Mouse (Mus musculus) limb, embryonic 14.5 days (tissue): ENCODE measurements at regions not wholly inside any gene's neighbourhood (a gene's known extent, or its start where the extent isn't known, plus 50 kb on each side); places are given as distances from the start of the nearest gene placed in this dataset.

Experiments used
- ATAC-seq: fragments of 200-750 bp; cut with Nextera tagmentation; 2 replicates; pipeline ENCODE4 v1.8.0; 2017; ENCODE audit warnings: low read depth, moderate number of reproducible peaks, moderate TSS enrichment; ENCODE audit not compliant: low FRiP score
- DNase-seq: peaks from one replicate; pipeline ENCODE4 v3.0.0-alpha.2; 2015; ENCODE audit warnings: low spot score
- H3K27ac ChIP-seq: fragments of 300-500 bp; sonication (generic); replicated peaks from 2 replicates; pipeline ENCODE4 v1.5.1; 2014; ENCODE audit warnings: low read depth, mild to moderate bottlenecking, low read length, moderate library complexity, mixed read lengths
- H3K27me3 ChIP-seq: fragments of 300-500 bp; sonication (generic); 2 replicates; pipeline ENCODE4 v1.6.1; 2014; ENCODE audit warnings: low read length, mixed read lengths; ENCODE audit not compliant: control insufficient read depth, insufficient read depth
- H3K36me3 ChIP-seq: fragments of 300-500 bp; sonication (generic); 2 replicates; pipeline ENCODE4 v1.6.1; 2014; ENCODE audit warnings: mild to moderate bottlenecking, low read length, moderate library complexity, mixed read lengths; ENCODE audit not compliant: control insufficient read depth, insufficient read depth
- H3K4me1 ChIP-seq: fragments of 300-500 bp; sonication (generic); 2 replicates; pipeline ENCODE4 v1.6.1; 2014; ENCODE audit warnings: antibody characterized with exemption, low read length, mixed read lengths; ENCODE audit not compliant: control insufficient read depth, insufficient read depth
- H3K4me2 ChIP-seq: fragments of 300-500 bp; sonication (generic); replicated peaks from 2 replicates; pipeline ENCODE4 v1.6.1; 2014; ENCODE audit warnings: low read depth, mild to moderate bottlenecking, low read length, moderate library complexity; ENCODE audit not compliant: severe bottlenecking
- H3K4me3 ChIP-seq: fragments of 300-500 bp; sonication (generic); replicated peaks from 2 replicates; pipeline ENCODE4 v1.5.1; 2014; ENCODE audit warnings: low read length
- H3K9ac ChIP-seq: fragments of 300-500 bp; sonication (generic); 2 replicates; pipeline ENCODE4 v1.6.1; 2014; ENCODE audit warnings: mild to moderate bottlenecking, low read depth, low read length, moderate library complexity; ENCODE audit not compliant: severe bottlenecking
- H3K9me3 ChIP-seq: fragments of 300-500 bp; sonication (generic); 2 replicates; pipeline ENCODE4 v1.6.1; 2016; ENCODE audit warnings: low read length; ENCODE audit not compliant: control insufficient read depth
- POLR2A ChIP-seq: fragments of 200-500 bp; IDR thresholded peaks from 2 replicates; pipeline ENCODE4 v1.8.0; 2012; ENCODE audit warnings: inconsistent platforms, mild to moderate bottlenecking, moderate library complexity, borderline replicate concordance; ENCODE audit not compliant: insufficient read depth, insufficient read length; ENCODE audit errors: extremely low read depth
- WGBS: fragments of 180-500 bp; shearing (Covaris S2); extraction: QIAGEN DNeasy Blood & Tissue Kit; methylation state at CpG from one replicate; pipeline ENCODE4 v1.1.7; 2014; 5-methylcytosine and 5-hydroxymethylcytosine counted together

DNA sequence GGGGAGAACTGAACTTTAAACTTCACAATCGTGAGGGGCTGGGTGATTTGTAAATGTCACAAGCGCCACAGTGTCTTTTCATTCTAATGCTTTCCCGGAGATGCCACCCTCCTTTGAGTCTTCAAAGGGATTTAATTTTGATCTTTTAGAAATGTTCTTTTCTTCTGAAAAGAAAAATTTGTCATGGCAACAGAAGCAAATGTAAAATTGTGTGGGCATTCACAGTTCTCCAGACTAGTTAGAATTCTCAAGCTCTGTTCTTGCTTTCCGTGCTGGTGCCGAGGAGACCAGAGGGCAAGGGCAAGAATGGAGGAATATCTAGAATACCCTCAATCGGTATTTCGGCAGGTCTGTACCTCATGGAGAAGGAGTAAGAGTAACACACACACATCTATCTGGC is 164.1 kb upstream of the Ccdc122 start:
- Histone ChIP-seq H3K27me3 (no peaks in the 10 kb centered on the region), H3K36me3 (no peaks in the 10 kb centered on the region), H3K4me1 (peaks cover 44% of the 10 kb centered on the region), H3K9ac (no peak overlapping the region), H3K4me2 (no peak overlapping the region), H3K4me3 (no peak overlapping the region), H3K27ac (no peak overlapping the region), H3K9me3 (no peaks in the 10 kb centered on the region)
- DNase-seq = no peak
- ATAC-seq = no peak
- no peak for TF ChIP-seq POLR2A
- 93% methylated on average over 7 of the region's 7 CpGs for WGBS

DNA sequence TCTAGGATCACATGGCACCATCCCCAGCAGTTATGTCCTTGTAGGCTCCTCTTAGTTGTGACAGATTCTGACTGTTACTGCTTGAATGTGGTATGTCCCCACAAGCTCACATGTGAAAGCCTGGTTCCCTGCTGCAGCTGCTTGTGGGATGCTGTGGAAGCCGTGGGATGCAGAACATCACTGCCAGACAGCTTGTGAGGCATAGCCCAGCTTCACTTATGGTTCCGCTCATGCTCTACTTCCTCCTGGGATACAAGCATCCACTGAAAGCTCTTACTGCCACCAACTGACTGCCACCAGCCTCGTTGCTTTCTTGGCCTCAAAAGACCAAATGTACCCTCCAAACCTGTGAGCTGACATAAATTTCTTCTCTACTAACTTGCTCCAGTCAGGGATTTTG is 167.7 kb upstream of the Ccdc122 start:
- H3K9ac ChIP-seq = no peak overlapping the region
- no peaks in the 10 kb centered on the region for H3K9me3 ChIP-seq
- no peak overlapping the region for H3K4me2 ChIP-seq
- no peak for ATAC-seq
- no peaks in the 10 kb centered on the region for H3K36me3 ChIP-seq
- peaks cover 21% of the 10 kb centered on the region for H3K4me1 ChIP-seq
- DNase-seq = no peak
- no peaks in the 10 kb centered on the region for H3K27me3 ChIP-seq
- no peak overlapping the region for H3K4me3 ChIP-seq
- no peak for TF ChIP-seq POLR2A
- H3K27ac ChIP-seq = peak overlapping the region; percentile 68
- WGBS = 94% methylated on average over 3 of the region's 3 CpGs

DNA sequence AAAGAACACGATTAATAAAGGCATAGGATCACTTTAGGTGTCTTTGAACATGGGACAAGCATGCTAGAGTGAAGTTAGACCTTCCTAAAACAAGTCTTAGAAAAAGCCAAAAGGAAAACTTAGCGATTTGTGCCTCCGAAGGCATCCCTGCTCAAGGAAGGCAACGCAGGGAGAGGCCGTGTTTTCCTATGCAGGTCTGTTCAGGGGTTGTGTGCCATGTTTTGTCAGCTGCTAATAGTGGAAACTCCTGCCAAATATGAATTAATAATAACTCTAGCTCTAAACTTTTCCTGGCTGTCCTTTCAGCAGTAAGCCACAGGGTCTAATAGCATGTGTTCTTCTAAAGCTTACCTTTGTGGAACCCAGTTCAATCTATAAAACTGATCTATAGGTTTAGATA is 168.4 kb upstream of the Ccdc122 start:
- Histone ChIP-seq H3K27ac (peak overlapping the region; percentile 39; the same call in 1 of the 2 replicates), H3K4me3 (no peak overlapping the region), H3K9me3 (no peaks in the 10 kb centered on the region), H3K27me3 (no peaks in the 10 kb centered on the region), H3K4me1 (peaks cover 14% of the 10 kb centered on the region), H3K9ac (no peak overlapping the region), H3K4me2 (no peak overlapping the region), H3K36me3 (no peaks in the 10 kb centered on the region)
- DNase-seq = peak; percentile 63
- no peak for ATAC-seq
- TF ChIP-seq POLR2A = no peak
- 83% methylated on average over 5 of the region's 5 CpGs for WGBS

DNA sequence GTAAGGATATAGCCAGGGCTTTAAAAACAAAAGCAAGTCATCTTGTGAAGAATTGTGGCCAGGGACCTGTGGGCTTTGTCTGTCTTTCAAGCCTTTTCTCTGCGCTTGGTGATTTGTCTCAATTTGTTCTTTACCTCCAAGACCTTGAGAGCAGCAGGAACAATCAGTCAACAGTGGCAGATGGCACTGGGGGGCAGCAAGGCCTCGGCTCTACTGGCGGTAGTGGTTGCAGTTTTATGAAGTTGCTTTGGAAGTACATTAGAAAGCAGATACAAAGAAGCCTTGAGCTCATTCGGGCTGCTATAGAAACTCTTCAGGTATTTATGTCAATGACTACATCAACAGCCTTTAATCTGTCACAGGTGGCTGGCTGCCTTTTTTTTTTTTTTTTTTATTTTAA is 171.9 kb upstream of the Ccdc122 start:
- Histone ChIP-seq H3K27me3 (no peaks in the 10 kb centered on the region), H3K4me2 (no peak overlapping the region), H3K36me3 (no peaks in the 10 kb centered on the region), H3K27ac (no peak overlapping the region), H3K9ac (no peak overlapping the region), H3K9me3 (no peaks in the 10 kb centered on the region), H3K4me1 (peaks cover 14% of the 10 kb centered on the region), H3K4me3 (no peak overlapping the region)
- 36% methylated on average over 4 of the region's 4 CpGs for whole genome bisulfite sequencing
- TF ChIP-seq POLR2A = no peak
- no peak for ATAC-seq
- DNase-seq = no peak

DNA sequence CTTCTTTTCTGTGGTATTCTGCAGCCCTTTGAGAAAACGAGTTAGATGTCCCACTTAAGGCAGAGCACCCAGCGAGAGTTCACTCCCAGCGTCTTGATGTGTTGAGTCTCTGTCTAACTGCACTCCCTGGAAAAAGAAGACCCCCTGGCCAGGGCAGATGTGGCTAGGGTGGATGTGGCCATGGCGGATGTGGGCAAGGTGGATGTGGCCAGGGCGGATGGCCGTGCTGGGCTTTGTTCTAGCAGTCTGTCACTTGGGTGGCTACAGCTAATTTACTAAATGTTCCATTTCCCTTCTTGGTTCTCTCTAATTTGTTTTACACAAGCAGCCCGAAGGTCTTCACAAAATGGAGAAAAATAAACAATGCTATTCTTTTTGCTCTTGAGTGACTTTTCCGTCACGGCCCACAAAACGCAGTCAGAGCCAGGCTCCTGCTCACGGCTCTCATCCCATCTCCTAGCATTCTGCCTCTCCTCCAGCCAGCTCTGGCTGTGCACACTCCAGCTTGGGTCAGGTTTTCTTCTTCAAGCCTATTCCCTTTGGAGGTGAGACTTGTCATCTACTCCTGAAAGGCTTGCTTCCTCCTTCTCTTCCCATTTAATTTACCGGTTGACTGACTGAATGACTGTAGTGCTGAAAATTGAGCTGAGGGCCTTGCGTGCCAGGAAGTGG is 173.4 kb upstream of the Ccdc122 start:
- Histone ChIP-seq H3K27ac (no peak overlapping the region), H3K36me3 (no peaks in the 10 kb centered on the region), H3K4me1 (peaks cover 14% of the 10 kb centered on the region), H3K9me3 (no peaks in the 10 kb centered on the region), H3K4me3 (no peak overlapping the region), H3K9ac (no peak overlapping the region), H3K27me3 (no peaks in the 10 kb centered on the region), H3K4me2 (no peak overlapping the region)
- DNase-seq (no peak), ATAC-seq (no peak)
- TF ChIP-seq POLR2A = no peak
- 78% methylated on average over 13 of the region's 13 CpGs for WGBS
